Mouse (Mus musculus): ENCODE measurements around the gene Mpig6b.

DNA sequence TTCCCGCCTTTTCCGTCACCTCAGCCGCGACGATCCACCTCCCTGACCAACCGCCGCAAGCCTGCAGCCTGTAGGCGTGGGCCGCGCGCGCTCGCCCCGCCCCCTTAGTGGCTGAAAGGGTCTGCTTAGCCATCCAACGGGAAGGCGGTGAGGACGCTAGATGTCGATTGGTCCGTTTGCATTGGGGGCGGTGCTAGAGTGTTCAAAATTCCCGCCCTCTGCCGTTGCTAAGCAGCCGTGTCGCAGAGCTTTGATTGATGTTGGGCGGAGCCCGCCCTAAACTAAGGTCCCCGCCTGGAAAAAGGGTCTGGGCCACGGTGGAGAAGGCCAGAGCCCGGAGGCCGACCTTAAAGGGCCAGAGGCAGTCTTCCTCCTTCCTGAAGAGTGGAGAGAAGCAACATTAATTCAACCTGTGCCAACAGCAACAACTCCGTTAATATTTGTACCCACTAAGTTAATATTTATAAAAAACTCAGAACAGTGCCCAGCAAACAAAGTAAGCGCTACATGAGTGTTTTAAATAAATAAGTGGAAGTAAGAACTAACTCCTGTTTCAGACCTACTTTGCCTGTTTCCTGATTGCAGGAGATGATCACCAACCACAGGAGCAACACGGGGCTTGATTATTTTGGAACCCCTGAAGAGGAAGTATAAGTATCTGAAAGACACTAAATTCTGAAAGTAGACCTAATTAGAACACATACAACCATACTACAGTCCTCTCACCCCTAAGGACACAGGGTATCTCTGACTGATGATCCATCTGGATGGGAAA lies 19.1 kb downstream of the Mpig6b start, which contains the start of gene Msh5:
- TF ChIP-seq CTCF (conservative IDR thresholded peaks at IDR 0.05; ENCODE audit: insufficient read depth, insufficient read length, low read depth, low read length) (no peak), POLR2A (IDR thresholded peaks at IDR 0.05; ENCODE audit: low read depth, low read length) (no peak)
